Mouse (Mus musculus) CH12.LX (cell line): Measurements from ENCODE around the gene Sf1. TPM values are rescaled to one million over a fixed set of nuclear protein-coding genes. Genes with fewer than 3 reads are reported as not detected.

Source experiments
- DNase-seq: peaks from one replicate; pipeline ENCODE4 v3.0.0-alpha.2; 2013; ENCODE audit errors: extremely low read depth
- H3K27ac ChIP-seq: 2 replicates; pipeline ENCODE4 v1.5.1; 2012; ENCODE audit warnings: low read depth, mild to moderate bottlenecking, control low read depth, moderate library complexity; ENCODE audit not compliant: insufficient read depth
- H3K27me3 ChIP-seq: replicated peaks from 2 replicates; pipeline ENCODE3; 2012; ENCODE audit warnings: inconsistent platforms
- H3K36me3 ChIP-seq, 2 experiments: replicated peaks in 1 of 2; 2 replicates each; pipeline versions ENCODE3 to v1.6.1; 2012; ENCODE audit warnings: inconsistent platforms in 1 of 2, low read length in 1 of 2, mild to moderate bottlenecking in 1 of 2, mixed read lengths in 1 of 2, moderate library complexity in 1 of 2; ENCODE audit not compliant: control insufficient read depth in 1 of 2, insufficient read depth in 1 of 2
- H3K4me1 ChIP-seq, 2 experiments: 2 replicates each; pipeline ENCODE4 v1.6.1; 2012; ENCODE audit warnings: inconsistent platforms in 1 of 2, moderate library complexity in 1 of 2; ENCODE audit not compliant: insufficient read depth in 2 of 2, control insufficient read depth in 1 of 2
- H3K4me2 ChIP-seq: 2 replicates; pipeline ENCODE4 v1.6.1; 2012; ENCODE audit warnings: low read depth, mild to moderate bottlenecking, control low read depth; ENCODE audit not compliant: poor library complexity, insufficient read depth, severe bottlenecking
- H3K4me3 ChIP-seq, 3 experiments: fragments of 150-350 bp in 1 of 3; sonication (generic) in 1 of 3; replicated peaks in 1 of 3; 2 replicates each; pipeline versions ENCODE3 to v1.5.1; 2011 to 2012; ENCODE audit warnings: low read depth in 2 of 3, low read length in 2 of 3, mild to moderate bottlenecking in 2 of 3, moderate library complexity in 2 of 3, control low read depth in 1 of 3, improper control_type of control experiment in 1 of 3, inconsistent platforms in 1 of 3, mixed read lengths in 1 of 3; ENCODE audit not compliant: poor library complexity in 1 of 3
- H3K79me2 ChIP-seq: replicated peaks from 2 replicates; pipeline ENCODE4 v1.6.1; 2012; ENCODE audit warnings: mild to moderate bottlenecking, moderate library complexity; ENCODE audit not compliant: control insufficient read depth, poor library complexity, insufficient read depth, severe bottlenecking; ENCODE audit errors: extremely low read depth
- H3K9ac ChIP-seq: 2 replicates; pipeline ENCODE4 v1.6.1; 2012; ENCODE audit warnings: low read depth, mild to moderate bottlenecking, control low read depth, moderate library complexity; ENCODE audit not compliant: insufficient read depth
- H3K9me3 ChIP-seq: replicated peaks from 2 replicates; pipeline ENCODE3; 2012; ENCODE audit warnings: low read length, inconsistent platforms, mixed read lengths
- BHLHE40 ChIP-seq: IDR thresholded peaks from 2 replicates; pipeline ENCODE4 v1.6.1; 2011; ENCODE audit warnings: mild to moderate bottlenecking, low read depth, low read length, improper control_type of control experiment
- CHD1 ChIP-seq: IDR thresholded peaks from 2 replicates; pipeline ENCODE4 v1.6.1; 2012; ENCODE audit warnings: low read depth, low read length, improper control_type of control experiment, inconsistent platforms
- CHD2 ChIP-seq: IDR thresholded peaks from 2 replicates; pipeline ENCODE4 v1.6.1; 2011; ENCODE audit warnings: low read length, improper control_type of control experiment
- CTCF ChIP-seq, 2 experiments: IDR thresholded peaks in 1 of 2; conservative IDR thresholded peaks in 1 of 2; 2 replicates each; pipeline ENCODE4 v1.5.1; 2011 to 2012; ENCODE audit warnings: low read depth in 2 of 2, low read length in 2 of 2, improper control_type of control experiment in 1 of 2, inconsistent platforms in 1 of 2, mild to moderate bottlenecking in 1 of 2, moderate library complexity in 1 of 2
- E2F4 ChIP-seq: IDR thresholded peaks from 2 replicates; pipeline ENCODE4 v1.6.1; 2011; ENCODE audit warnings: low read depth, low read length, improper control_type of control experiment; ENCODE audit not compliant: insufficient replicate concordance
- ELF1 ChIP-seq: IDR thresholded peaks from 2 replicates; pipeline ENCODE4 v1.6.1; 2014; ENCODE audit warnings: low read depth, mild to moderate bottlenecking, inconsistent platforms, low read length, improper control_type of control experiment
- EP300 ChIP-seq: IDR thresholded peaks from 2 replicates; pipeline ENCODE4 v1.6.1; 2011; ENCODE audit warnings: low read length, improper control_type of control experiment
- ETS1 ChIP-seq: conservative IDR thresholded peaks from 2 replicates; pipeline ENCODE4 v1.6.1; 2012; ENCODE audit warnings: low read depth, mild to moderate bottlenecking, inconsistent platforms, low read length, improper control_type of control experiment, moderate library complexity
- GABPA ChIP-seq: IDR thresholded peaks from 2 replicates; pipeline ENCODE4 v1.6.1; 2012; ENCODE audit warnings: low read depth, low read length, improper control_type of control experiment, inconsistent platforms; ENCODE audit not compliant: insufficient replicate concordance
- HCFC1 ChIP-seq: IDR thresholded peaks from 2 replicates; pipeline ENCODE4 v1.6.1; 2012; ENCODE audit warnings: low read depth, mild to moderate bottlenecking, inconsistent platforms, low read length, improper control_type of control experiment
- IRF4 ChIP-seq: IDR thresholded peaks from 2 replicates; pipeline ENCODE4 v1.6.1; 2014; ENCODE audit warnings: low read depth, mild to moderate bottlenecking, inconsistent platforms, low read length, improper control_type of control experiment
- JUN ChIP-seq: IDR thresholded peaks from 2 replicates; pipeline ENCODE4 v1.6.1; 2011; ENCODE audit warnings: low read depth, mild to moderate bottlenecking, low read length, improper control_type of control experiment, moderate library complexity; ENCODE audit not compliant: insufficient read depth
- JUND ChIP-seq: conservative IDR thresholded peaks from 2 replicates; pipeline ENCODE4 v1.6.1; 2011; ENCODE audit warnings: low read depth, low read length, improper control_type of control experiment
- KAT2A ChIP-seq: IDR thresholded peaks from 2 replicates; pipeline ENCODE4 v1.6.1; 2012; ENCODE audit warnings: low read length, improper control_type of control experiment, inconsistent platforms; ENCODE audit not compliant: insufficient replicate concordance
- MAFK ChIP-seq: IDR thresholded peaks from 2 replicates; pipeline ENCODE4 v1.6.1; 2011; ENCODE audit warnings: low read length, improper control_type of control experiment; ENCODE audit not compliant: insufficient replicate concordance
- MAX ChIP-seq: IDR thresholded peaks from 2 replicates; pipeline ENCODE4 v1.6.1; 2011; ENCODE audit warnings: low read length, improper control_type of control experiment
- MAZ ChIP-seq: IDR thresholded peaks from 2 replicates; pipeline ENCODE4 v1.6.1; 2012; ENCODE audit warnings: low read depth, mild to moderate bottlenecking, inconsistent platforms, low read length, improper control_type of control experiment, moderate library complexity
- MEF2A ChIP-seq: IDR thresholded peaks from 2 replicates; pipeline ENCODE4 v1.6.1; 2014; ENCODE audit warnings: low read depth, mild to moderate bottlenecking, inconsistent platforms, low read length, improper control_type of control experiment, borderline replicate concordance
- MXI1 ChIP-seq: IDR thresholded peaks from 2 replicates; pipeline ENCODE4 v1.6.1; 2011; ENCODE audit warnings: mild to moderate bottlenecking, low read depth, low read length, improper control_type of control experiment
- MYC ChIP-seq: IDR thresholded peaks from 2 replicates; pipeline ENCODE4 v1.6.1; 2011; ENCODE audit warnings: low read depth, mild to moderate bottlenecking, improper control_type of control experiment, low read length
- NELFE ChIP-seq: IDR thresholded peaks from 2 replicates; pipeline ENCODE4 v1.6.1; 2011; ENCODE audit warnings: low read depth, low read length, improper control_type of control experiment
- NRF1 ChIP-seq: IDR thresholded peaks from 2 replicates; pipeline ENCODE4 v1.6.1; 2014; ENCODE audit warnings: low read depth, mild to moderate bottlenecking, inconsistent platforms, low read length, improper control_type of control experiment, moderate library complexity
- PAX5 ChIP-seq: IDR thresholded peaks from 2 replicates; pipeline ENCODE4 v1.6.1; 2012; ENCODE audit warnings: low read length, inconsistent platforms, mixed read lengths
- POLR2A ChIP-seq: IDR thresholded peaks from 2 replicates; pipeline ENCODE4 v1.6.1; 2011; ENCODE audit warnings: low read depth, mild to moderate bottlenecking, improper control_type of control experiment, low read length
- POLR2AphosphoS2 ChIP-seq: IDR thresholded peaks from 2 replicates; pipeline ENCODE4 v1.6.1; 2011; ENCODE audit warnings: low read depth, low read length, improper control_type of control experiment
- RAD21 ChIP-seq: IDR thresholded peaks from 2 replicates; pipeline ENCODE4 v1.6.1; 2011; ENCODE audit warnings: low read depth, mild to moderate bottlenecking, low read length, improper control_type of control experiment, moderate library complexity
- RCOR1 ChIP-seq: conservative IDR thresholded peaks from 2 replicates; pipeline ENCODE4 v1.6.1; 2012; ENCODE audit warnings: low read depth, mild to moderate bottlenecking, inconsistent platforms, low read length, improper control_type of control experiment
- SIN3A ChIP-seq: IDR thresholded peaks from 2 replicates; pipeline ENCODE4 v1.6.1; 2012; ENCODE audit warnings: low read length, improper control_type of control experiment, inconsistent platforms
- SMC3 ChIP-seq: IDR thresholded peaks from 2 replicates; pipeline ENCODE4 v1.6.1; 2011; ENCODE audit warnings: low read depth, low read length, improper control_type of control experiment
- TBP ChIP-seq: conservative IDR thresholded peaks from 2 replicates; pipeline ENCODE4 v1.6.1; 2011; ENCODE audit warnings: low read depth, low read length, improper control_type of control experiment
- TCF12 ChIP-seq: IDR thresholded peaks from 2 replicates; pipeline ENCODE4 v1.6.1; 2014; ENCODE audit warnings: low read depth, mild to moderate bottlenecking, inconsistent platforms, low read length, improper control_type of control experiment
- UBTF ChIP-seq: IDR thresholded peaks from 2 replicates; pipeline ENCODE4 v1.6.1; 2012; ENCODE audit warnings: low read depth, mild to moderate bottlenecking, inconsistent platforms, low read length, improper control_type of control experiment, moderate library complexity
- USF1 ChIP-seq: IDR thresholded peaks from 2 replicates; pipeline ENCODE4 v1.6.1; 2014; ENCODE audit warnings: low read depth, mild to moderate bottlenecking, inconsistent platforms, low read length, improper control_type of control experiment
- USF2 ChIP-seq: conservative IDR thresholded peaks from 2 replicates; pipeline ENCODE4 v1.6.1; 2011; ENCODE audit warnings: low read depth, low read length, improper control_type of control experiment
- ZC3H11A ChIP-seq: IDR thresholded peaks from 2 replicates; pipeline ENCODE4 v1.6.1; 2012; ENCODE audit warnings: low read depth, mild to moderate bottlenecking, inconsistent platforms, low read length, improper control_type of control experiment
- ZKSCAN1 ChIP-seq: IDR thresholded peaks from 2 replicates; pipeline ENCODE4 v1.6.1; 2012; ENCODE audit warnings: low read depth, inconsistent platforms, low read length, improper control_type of control experiment, borderline replicate concordance
- ZMIZ1 ChIP-seq: IDR thresholded peaks from 2 replicates; pipeline ENCODE4 v1.6.1; 2012; ENCODE audit warnings: low read depth, mild to moderate bottlenecking, inconsistent platforms, low read length, improper control_type of control experiment
- ZNF384 ChIP-seq: IDR thresholded peaks from 2 replicates; pipeline ENCODE4 v1.6.1; 2012; ENCODE audit warnings: low read depth, low read length, improper control_type of control experiment, inconsistent platforms
- dilution Hi-C: fragments of 300-500 bp; cut with MboI; formaldehyde crosslinking; loops from 2 replicates; pipeline ENCODE4 v1.14.3; 2020; ENCODE audit warnings: low sequenced_read_pairs; ENCODE audit not compliant: extremely low pct_unique_long_range_greater_than_20kb, extremely low pct_ligation_motif_present
- in situ Hi-C: fragments of 300-500 bp; cut with MboI; formaldehyde crosslinking; loops from 3 replicates; pipeline ENCODE4 v1.14.3; 2019; ENCODE audit warnings: low sequenced_read_pairs, low pct_ligation_motif_present, low pct_unique_long_range_greater_than_20kb, mixed read lengths
- polyA plus RNA-seq: library from polyadenylated mRNA; unstranded; fragments of >175 nt; gene quantifications from 2 replicates; pipeline ENCODE4 v1.2.1, GENCODE M21; 2012; ENCODE audit warnings: low read depth; ENCODE audit not compliant: insufficient read length
- total RNA-seq, 2 experiments: library from RNA; depleted of rRNA; stranded (reverse); fragments of 300-350 nt in 1 of 2; fragments of >200 nt in 1 of 2; gene quantifications; 2 replicates each; pipeline ENCODE4 v1.2.3; 2012 to 2014

Sf1 gene
- total RNA-seq (2012; rRNA removed) (70.4 and 83.2 TPM in 2 replicates), total RNA-seq (2014; rRNA removed) (54.5 and 64.7 TPM in 2 replicates), polyA plus RNA-seq (229 and 251 TPM in 2 replicates)

GRCm38 (mm10) chr19:6363411-6364240 is at the start of gene Sf1:
TSS of gene Sf1 (plus strand) at chr19:6363690.
- H3K27me3 ChIP-seq: no peaks in the 10 kb centered on the region
- H3K36me3 ChIP-seq: peaks cover 29 to 59% of the 10 kb centered on the region in 2 experiments
- peaks cover 42% of the 10 kb centered on the region for H3K79me2 ChIP-seq
- no peaks in the 10 kb centered on the region for H3K9me3 ChIP-seq
- in situ Hi-C loops (no loop called here), dilution Hi-C loops (no loop called here)
- peak within 1 kb of the TSS; percentile 96 for H3K27ac ChIP-seq
- peak; percentile 100 for DNase-seq
- peak within 1 kb of the TSS; percentile 97 for H3K4me2 ChIP-seq
- peaks cover 5 to 62% of the 10 kb centered on the region in 2 experiments for H3K4me1 ChIP-seq
- peak within 1 kb of the TSS; percentile 98 for H3K9ac ChIP-seq
- peak within 1 kb of the TSS; percentile 76 to 98 (median 97) for H3K4me3 ChIP-seq
- peak; percentile 6; the same call in 1 of the 2 replicates for TF ChIP-seq SIN3A
- TF ChIP-seq USF1: no peak
- TF ChIP-seq TBP: 0 out of 2 replicates have a peak, but pooled peaks have one; percentile 50
- no peak for TF ChIP-seq E2F4
- TF ChIP-seq CHD2: peak; percentile 86
- peak; percentile 68; the same call in 1 of the 2 replicates for TF ChIP-seq MXI1
- no peak for TF ChIP-seq MAFK
- peak; percentile 91 for TF ChIP-seq ELF1
- TF ChIP-seq JUND: no peak; the same call in 1 of the 2 replicates
- TF ChIP-seq MAX: no peak
- no peak for TF ChIP-seq KAT2A
- no peak for TF ChIP-seq PAX5
- no peak for TF ChIP-seq MEF2A
- no peak for TF ChIP-seq JUN
- no peak for TF ChIP-seq CTCF (conservative IDR thresholded peaks at IDR 0.05 in 1 of 2, IDR thresholded peaks at IDR 0.05 in 1 of 2; ENCODE audit: low read depth in 2 of 2, low read length in 2 of 2)
- no peak for TF ChIP-seq ZC3H11A
- TF ChIP-seq IRF4: peak; percentile 53; the same call in 1 of the 2 replicates
- no peak for TF ChIP-seq GABPA
- TF ChIP-seq EP300: no peak
- peak; percentile 100 for TF ChIP-seq NRF1
- peak; percentile 88 for TF ChIP-seq POLR2A
- TF ChIP-seq MYC: no peak
- TF ChIP-seq ZNF384: no peak
- peak; percentile 72 for TF ChIP-seq TCF12
- TF ChIP-seq HCFC1: peak; percentile 62
- TF ChIP-seq RAD21: no peak
- peak; percentile 56; the same call in 1 of the 2 replicates for TF ChIP-seq UBTF
- no peak for TF ChIP-seq RCOR1
- no peak for TF ChIP-seq SMC3
- TF ChIP-seq ZMIZ1: peak; percentile 63
- no peak for TF ChIP-seq ZKSCAN1
- no peak for TF ChIP-seq USF2
- TF ChIP-seq BHLHE40: peak; percentile 27; the same call in 1 of the 2 replicates
- peak; percentile 63; the same call in 1 of the 2 replicates for TF ChIP-seq MAZ
- peak; percentile 78 for TF ChIP-seq NELFE
- no peak for TF ChIP-seq CHD1
- TF ChIP-seq POLR2AphosphoS2: peak; percentile 81; the same call in 1 of the 2 replicates
- no peak for TF ChIP-seq ETS1
